Mouse (Mus musculus): ENCODE measurements at regions not wholly inside any gene's neighbourhood (a gene's known extent, or its start where the extent isn't known, plus 50 kb on each side); places are given as distances from the start of the nearest gene placed in this dataset.

DNA sequence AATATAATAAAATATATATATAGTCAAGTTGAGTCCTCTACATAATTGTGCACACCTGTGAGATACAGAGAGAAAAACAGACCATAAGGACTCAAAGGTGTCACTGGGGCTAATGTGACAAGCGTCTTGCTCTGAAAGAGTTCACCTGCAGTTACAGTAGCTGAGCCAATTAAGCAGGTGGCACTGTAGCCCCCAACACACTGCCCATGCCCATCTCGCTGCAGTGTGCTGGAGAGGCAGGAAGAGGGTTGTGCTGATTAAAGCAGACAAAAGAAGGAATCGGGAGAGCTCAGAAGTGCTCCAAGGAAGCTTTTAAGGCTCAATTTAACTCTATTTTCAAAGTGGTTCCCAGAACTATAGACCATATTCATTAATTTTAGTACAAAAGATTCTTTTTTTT, 88.0 kb upstream of the Nek7 start:
- Histone ChIP-seq H3K36me3 (ENCODE audit: control insufficient read depth, insufficient read depth, low read length) (no peaks in the 10 kb centered on the region), H3K27me3 (ENCODE audit: control insufficient read depth, insufficient read depth, low read length) (no peaks in the 10 kb centered on the region), H3K79me2 (replicated peaks; ENCODE audit: control insufficient read depth, insufficient read depth, low read length) (no peaks in the 10 kb centered on the region), H3K4me3 (no peak overlapping the region), H3K9ac (ENCODE audit: low read depth, low read length) (no peak overlapping the region), H3K27ac (no peak overlapping the region), H3K4me1 (ENCODE audit: control insufficient read depth, insufficient read depth, low read length) (no peaks in the 10 kb centered on the region)
- DNase-seq: no peak
- 65% methylated on average over 3 of the region's 3 CpGs for WGBS
- intact Hi-C loops (cut with DNase I): no loop called here
- TF ChIP-seq CTCF (IDR thresholded peaks at IDR 0.05) (no peak), POLR2A (IDR thresholded peaks at IDR 0.05; ENCODE audit: insufficient read depth, low read depth, low read length) (no peak), EP300 (IDR thresholded peaks at IDR 0.05; ENCODE audit: insufficient read depth, low read depth, low read length) (no peak)

DNA sequence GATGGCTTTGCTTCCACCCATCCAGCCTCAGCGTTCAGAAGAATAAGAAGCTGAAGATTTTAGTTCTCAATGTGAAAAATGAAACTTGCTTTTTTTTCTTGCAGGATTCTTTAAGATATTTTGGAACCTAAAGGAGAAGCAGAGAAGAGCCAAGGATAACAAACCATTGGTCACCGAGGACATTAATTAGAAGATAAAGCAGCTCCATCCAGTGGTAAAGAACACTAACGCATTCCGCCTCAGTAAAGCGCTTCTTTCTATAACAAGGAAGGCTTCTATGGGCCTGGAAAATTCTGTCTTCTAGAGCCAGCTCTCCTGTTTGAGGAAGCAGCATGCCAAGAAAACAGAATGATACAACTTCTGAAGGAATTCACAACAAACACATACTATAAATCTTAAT, 83.3 kb upstream of the Nek7 start:
- intact Hi-C loops (cut with DNase I): no loop called here

DNA sequence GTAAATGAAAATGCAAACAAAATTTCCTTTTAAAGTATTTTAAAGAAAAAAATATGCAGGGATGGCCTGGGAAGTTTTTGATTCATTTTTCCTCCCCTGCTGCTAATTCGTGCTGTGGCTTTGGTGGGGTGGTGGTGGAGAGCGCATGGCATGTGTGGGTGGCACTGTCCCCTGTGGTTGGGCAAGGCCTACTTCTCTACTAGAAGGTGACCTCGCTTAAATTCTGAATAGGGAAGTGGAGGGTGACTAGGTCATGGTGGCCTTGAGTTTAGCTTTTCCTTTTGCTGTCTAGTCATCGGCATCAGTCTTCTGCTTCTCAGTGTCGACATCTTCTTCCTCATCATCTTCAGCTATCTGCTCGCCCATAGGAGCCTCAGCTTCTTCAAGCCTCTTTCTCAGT, 69.3 kb upstream of the Nek7 start:
- TF ChIP-seq EP300 (IDR thresholded peaks at IDR 0.05; ENCODE audit: insufficient read depth, low read depth, low read length) (no peak), POLR2A (IDR thresholded peaks at IDR 0.05; ENCODE audit: insufficient read depth, low read depth, low read length) (no peak), CTCF (IDR thresholded peaks at IDR 0.05) (no peak)
- Histone ChIP-seq H3K4me3 (no peak overlapping the region), H3K36me3 (ENCODE audit: control insufficient read depth, insufficient read depth, low read length) (no peaks in the 10 kb centered on the region), H3K9ac (ENCODE audit: low read depth, low read length) (no peak overlapping the region), H3K4me1 (ENCODE audit: control insufficient read depth, insufficient read depth, low read length) (no peaks in the 10 kb centered on the region), H3K27ac (no peak overlapping the region), H3K79me2 (replicated peaks; ENCODE audit: control insufficient read depth, insufficient read depth, low read length) (no peaks in the 10 kb centered on the region), H3K27me3 (ENCODE audit: control insufficient read depth, insufficient read depth, low read length) (no peaks in the 10 kb centered on the region)
- 84% methylated on average over 6 of the region's 6 CpGs for whole genome bisulfite sequencing
- no peak for DNase-seq
- intact Hi-C loops (cut with DNase I): no loop called here

More for the DNA sequence above, 83.3 kb upstream of the Nek7 start:
- no peaks in the 10 kb centered on the region for H3K27me3 ChIP-seq (ENCODE audit: control insufficient read depth, insufficient read depth, low read length)
- no peaks in the 10 kb centered on the region for H3K36me3 ChIP-seq (ENCODE audit: control insufficient read depth, insufficient read depth, low read length)
- H3K79me2 ChIP-seq (replicated peaks; ENCODE audit: control insufficient read depth, insufficient read depth, low read length): no peaks in the 10 kb centered on the region
- TF ChIP-seq EP300 (IDR thresholded peaks at IDR 0.05; ENCODE audit: insufficient read depth, low read depth, low read length): no peak
- peak; percentile 41 for TF ChIP-seq CTCF (IDR thresholded peaks at IDR 0.05)
- no peak for DNase-seq
- H3K4me3 ChIP-seq: no peak overlapping the region
- no peaks in the 10 kb centered on the region for H3K4me1 ChIP-seq (ENCODE audit: control insufficient read depth, insufficient read depth, low read length)
- H3K27ac ChIP-seq: no peak overlapping the region
- H3K9ac ChIP-seq (ENCODE audit: low read depth, low read length): no peak overlapping the region
- WGBS: 50% methylated on average over 5 of the region's 5 CpGs

DNA sequence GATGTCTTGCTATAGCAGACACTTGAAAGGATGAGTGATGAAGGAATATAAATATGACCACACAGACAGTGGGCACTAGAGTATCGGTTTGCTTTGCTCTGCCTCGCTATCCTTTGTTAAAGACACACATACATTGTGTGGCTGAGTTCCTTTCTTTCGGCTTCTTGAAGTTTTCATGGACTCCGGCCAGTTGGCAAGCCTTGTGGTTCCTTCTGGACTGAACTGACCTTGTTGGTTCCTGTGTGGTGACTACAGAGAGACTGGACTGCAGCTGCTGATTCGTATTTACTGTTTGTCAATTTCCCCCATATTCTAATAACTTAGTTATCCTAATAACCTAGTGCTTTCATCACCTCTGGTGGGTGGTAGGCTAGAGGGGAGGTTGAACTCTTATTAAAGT, 66.8 kb upstream of the Nek7 start:
- no peak for DNase-seq
- Histone ChIP-seq H3K79me2 (replicated peaks; ENCODE audit: control insufficient read depth, insufficient read depth, low read length) (no peaks in the 10 kb centered on the region), H3K27me3 (ENCODE audit: control insufficient read depth, insufficient read depth, low read length) (no peaks in the 10 kb centered on the region), H3K4me1 (ENCODE audit: control insufficient read depth, insufficient read depth, low read length) (no peaks in the 10 kb centered on the region), H3K4me3 (no peak overlapping the region), H3K27ac (no peak overlapping the region), H3K36me3 (ENCODE audit: control insufficient read depth, insufficient read depth, low read length) (no peaks in the 10 kb centered on the region), H3K9ac (ENCODE audit: low read depth, low read length) (no peak overlapping the region)
- TF ChIP-seq POLR2A (IDR thresholded peaks at IDR 0.05; ENCODE audit: insufficient read depth, low read depth, low read length): no peak
- TF ChIP-seq EP300 (IDR thresholded peaks at IDR 0.05; ENCODE audit: insufficient read depth, low read depth, low read length): no peak
- no peak for TF ChIP-seq CTCF (IDR thresholded peaks at IDR 0.05)
- WGBS: 44% methylated on average over 5 of the region's 5 CpGs
- intact Hi-C loops (cut with DNase I): no loop called here

DNA sequence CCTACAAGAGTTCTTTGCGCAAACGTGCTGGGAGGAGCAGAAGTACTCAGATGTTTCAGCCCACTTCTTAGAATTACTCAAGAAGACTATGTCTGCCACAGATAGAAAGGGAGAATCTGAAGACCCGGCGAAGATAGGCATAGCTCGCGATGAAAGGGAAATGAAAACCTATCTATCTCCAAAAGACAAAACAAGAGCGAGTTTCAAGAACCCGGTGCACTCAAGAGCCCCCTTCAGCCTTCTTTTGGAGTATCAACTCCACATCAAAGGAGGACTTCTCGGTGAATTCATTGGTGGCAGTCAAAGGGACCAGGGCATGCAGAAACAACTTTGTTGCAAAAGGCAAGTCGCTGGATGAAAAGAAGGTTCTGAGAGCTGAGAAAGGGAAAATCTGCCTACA, 63.8 kb upstream of the Nek7 start:
- WGBS: 77% methylated on average over 10 of the region's 10 CpGs
- DNase-seq: no peak
- Histone ChIP-seq H3K27ac (no peak overlapping the region), H3K4me1 (ENCODE audit: control insufficient read depth, insufficient read depth, low read length) (no peaks in the 10 kb centered on the region), H3K36me3 (ENCODE audit: control insufficient read depth, insufficient read depth, low read length) (no peaks in the 10 kb centered on the region), H3K79me2 (replicated peaks; ENCODE audit: control insufficient read depth, insufficient read depth, low read length) (no peaks in the 10 kb centered on the region), H3K4me3 (no peak overlapping the region), H3K27me3 (ENCODE audit: control insufficient read depth, insufficient read depth, low read length) (no peaks in the 10 kb centered on the region), H3K9ac (ENCODE audit: low read depth, low read length) (no peak overlapping the region)
- TF ChIP-seq POLR2A (IDR thresholded peaks at IDR 0.05; ENCODE audit: insufficient read depth, low read depth, low read length): no peak
- no peak for TF ChIP-seq EP300 (IDR thresholded peaks at IDR 0.05; ENCODE audit: insufficient read depth, low read depth, low read length)
- TF ChIP-seq CTCF (IDR thresholded peaks at IDR 0.05): no peak
- intact Hi-C loops (cut with DNase I): no loop called here

DNA sequence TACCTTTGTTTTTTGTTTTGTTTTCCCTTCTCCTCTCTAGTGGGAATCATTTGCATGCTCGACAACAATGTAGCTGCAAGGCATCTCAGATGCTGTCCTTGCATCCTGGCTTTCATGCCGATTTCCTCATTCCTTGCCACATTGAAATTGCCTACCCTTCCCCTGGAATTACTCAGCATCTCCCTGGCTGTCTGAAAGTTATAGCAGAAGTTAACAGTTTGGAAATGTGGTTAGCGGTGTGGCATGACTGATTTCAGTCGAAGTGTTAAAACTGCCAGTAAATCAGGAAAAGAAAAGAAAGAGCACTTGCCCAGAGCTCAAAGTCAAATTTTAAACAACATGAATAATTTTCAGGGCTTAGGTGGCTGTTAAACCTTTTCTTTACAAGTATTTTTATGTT, 62.0 kb upstream of the Nek7 start:
- 61% methylated on average over 4 of the region's 4 CpGs for WGBS
- Histone ChIP-seq H3K4me3 (no peak overlapping the region), H3K27ac (no peak overlapping the region), H3K79me2 (replicated peaks; ENCODE audit: control insufficient read depth, insufficient read depth, low read length) (no peaks in the 10 kb centered on the region), H3K9ac (ENCODE audit: low read depth, low read length) (no peak overlapping the region), H3K36me3 (ENCODE audit: control insufficient read depth, insufficient read depth, low read length) (no peaks in the 10 kb centered on the region), H3K4me1 (ENCODE audit: control insufficient read depth, insufficient read depth, low read length) (no peaks in the 10 kb centered on the region), H3K27me3 (ENCODE audit: control insufficient read depth, insufficient read depth, low read length) (no peaks in the 10 kb centered on the region)
- DNase-seq: no peak
- no peak for TF ChIP-seq POLR2A (IDR thresholded peaks at IDR 0.05; ENCODE audit: insufficient read depth, low read depth, low read length)
- no peak for TF ChIP-seq EP300 (IDR thresholded peaks at IDR 0.05; ENCODE audit: insufficient read depth, low read depth, low read length)
- TF ChIP-seq CTCF (IDR thresholded peaks at IDR 0.05): no peak
- intact Hi-C loops (cut with DNase I): no loop called here

Data from heart, adult 2 months (tissue).